Mouse (Mus musculus) stomach, postnatal 0 days (tissue): ENCODE data around the gene B3gat3.
A peak's percentile ranks its signal among the peaks of the same experiment; 100 is the strongest.

Source experiments
- CTCF ChIP-seq: IDR thresholded peaks from 2 replicates; pipeline ENCODE4 v1.5.1; 2016; ENCODE audit warnings: antibody characterized with exemption, low read depth, mild to moderate bottlenecking, moderate library complexity
- EP300 ChIP-seq: optimal IDR thresholded peaks from 2 replicates; pipeline ENCODE3; 2016; ENCODE audit warnings: antibody characterized with exemption

DNA sequence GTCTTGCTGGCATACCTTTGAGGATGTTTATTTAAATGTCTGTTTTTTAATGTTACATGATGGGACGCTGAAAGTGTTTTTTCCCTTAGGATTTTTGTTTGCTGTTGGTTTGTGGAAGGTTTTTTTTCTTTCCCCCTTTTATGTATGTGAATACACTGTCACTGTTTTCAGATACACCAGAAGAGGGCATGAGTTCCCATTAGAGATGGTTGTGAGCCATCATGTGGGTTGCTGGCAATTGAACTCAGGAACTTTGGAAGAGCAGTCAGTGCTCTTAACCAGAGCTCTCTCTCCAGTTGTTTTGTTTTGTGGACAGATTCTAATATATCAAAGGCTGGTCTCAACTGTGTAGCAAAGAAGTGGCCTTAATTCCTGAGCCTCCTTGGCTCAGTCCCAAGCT, 54.5 kb downstream of the B3gat3 start:
- TF ChIP-seq CTCF (peak; percentile 22; the same call in 1 of the 2 replicates), EP300 (no peak)
